Mouse (Mus musculus): Measurements from ENCODE around the gene Ddah1. TPM values are rescaled to one million over a fixed set of nuclear protein-coding genes. Genes with fewer than 3 reads are reported as not detected.

The Ddah1 gene
- polyA plus RNA-seq, 1 experiment from 2014 or later: 53.5 TPM

GRCm38 (mm10) chr3:145822201-145822600, 63.7 kb downstream of the Ddah1 start:
- Histone ChIP-seq H3K27ac (no peak overlapping the region), H3K4me1 (replicated peaks) (peaks cover 15% of the 10 kb centered on the region), H3K4me2 (replicated peaks) (no peak overlapping the region), H3K9ac (no peak overlapping the region), H3K36me3 (no peaks in the 10 kb centered on the region), H3K9me3 (no peaks in the 10 kb centered on the region), H3K4me3 (replicated peaks) (no peak overlapping the region), H3K27me3 (replicated peaks) (no peaks in the 10 kb centered on the region)
- WGBS: 70% methylated on average over 4 of the region's 4 CpGs
- ATAC-seq: no peak

DNA sequence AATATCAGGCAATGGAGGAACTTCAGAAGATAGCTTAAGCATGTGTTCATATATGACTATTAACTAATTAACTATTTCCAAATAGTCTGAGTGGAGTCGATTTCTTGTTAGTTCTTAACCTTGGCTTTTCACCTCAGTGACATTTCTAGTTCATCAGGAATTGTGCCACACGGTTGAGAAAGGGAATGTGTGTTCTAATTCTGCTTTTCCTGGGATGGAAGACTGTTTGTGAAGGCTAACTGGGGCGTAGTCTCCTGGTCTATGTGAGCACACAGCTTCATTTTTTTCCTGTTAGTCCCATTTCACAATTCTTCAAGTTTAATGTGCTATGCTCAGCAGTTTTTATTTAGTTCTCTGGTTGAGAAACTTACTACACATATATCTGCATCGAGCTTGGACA, 65.2 kb downstream of the Ddah1 start:
- ATAC-seq: no peak
- no peaks in the 10 kb centered on the region for H3K27me3 ChIP-seq (replicated peaks)

DNA sequence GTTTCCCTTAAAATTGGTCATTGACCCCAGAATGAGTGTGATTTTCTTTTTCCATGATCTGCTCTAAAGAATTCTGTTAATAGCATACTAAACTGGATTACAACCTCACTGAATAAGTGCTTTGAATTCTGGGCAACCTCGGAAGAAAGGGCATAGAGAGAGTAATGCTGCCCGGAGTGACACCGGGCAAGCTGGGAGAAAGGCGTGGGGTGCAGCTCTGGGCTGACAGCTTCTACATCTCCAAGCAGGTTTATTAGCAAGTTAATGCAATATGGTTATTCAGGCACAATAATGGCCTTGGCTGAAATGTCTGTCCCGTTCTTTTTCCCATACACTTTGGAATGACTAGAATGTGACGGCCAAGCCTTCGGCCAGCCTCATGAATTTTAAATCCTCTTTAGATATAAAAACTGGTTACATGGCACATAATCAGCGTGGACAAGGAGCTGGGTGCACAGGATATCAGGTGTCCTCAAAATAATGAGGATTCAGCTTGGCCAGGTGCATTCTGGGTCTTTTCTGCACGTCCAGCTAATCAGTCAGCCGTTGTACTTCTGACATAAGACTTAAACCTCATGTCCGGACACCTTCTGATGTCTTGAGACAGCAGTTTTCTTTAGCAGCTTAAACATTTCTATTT, 67.1 kb downstream of the Ddah1 start:
- WGBS: 83% methylated on average over 11 of the region's 11 CpGs
- no peak overlapping the region for H3K27ac ChIP-seq
- H3K4me3 ChIP-seq (replicated peaks): no peak overlapping the region
- no peak overlapping the region for H3K9ac ChIP-seq
- H3K36me3 ChIP-seq: no peaks in the 10 kb centered on the region
- peaks cover 12% of the 10 kb centered on the region for H3K4me1 ChIP-seq (replicated peaks)
- no peaks in the 10 kb centered on the region for H3K27me3 ChIP-seq (replicated peaks)
- no peak overlapping the region for H3K4me2 ChIP-seq (replicated peaks)
- H3K9me3 ChIP-seq: no peaks in the 10 kb centered on the region
- no peak for ATAC-seq

More for the DNA sequence above, 65.2 kb downstream of the Ddah1 start:
- no peak overlapping the region for H3K4me2 ChIP-seq (replicated peaks)
- no peaks in the 10 kb centered on the region for H3K9me3 ChIP-seq
- no peak overlapping the region for H3K9ac ChIP-seq
- peaks cover 20% of the 10 kb centered on the region for H3K4me1 ChIP-seq (replicated peaks)
- no peak overlapping the region for H3K4me3 ChIP-seq (replicated peaks)
- WGBS: 79% methylated on average over 4 of the region's 4 CpGs
- H3K36me3 ChIP-seq: no peaks in the 10 kb centered on the region
- no peak overlapping the region for H3K27ac ChIP-seq

DNA sequence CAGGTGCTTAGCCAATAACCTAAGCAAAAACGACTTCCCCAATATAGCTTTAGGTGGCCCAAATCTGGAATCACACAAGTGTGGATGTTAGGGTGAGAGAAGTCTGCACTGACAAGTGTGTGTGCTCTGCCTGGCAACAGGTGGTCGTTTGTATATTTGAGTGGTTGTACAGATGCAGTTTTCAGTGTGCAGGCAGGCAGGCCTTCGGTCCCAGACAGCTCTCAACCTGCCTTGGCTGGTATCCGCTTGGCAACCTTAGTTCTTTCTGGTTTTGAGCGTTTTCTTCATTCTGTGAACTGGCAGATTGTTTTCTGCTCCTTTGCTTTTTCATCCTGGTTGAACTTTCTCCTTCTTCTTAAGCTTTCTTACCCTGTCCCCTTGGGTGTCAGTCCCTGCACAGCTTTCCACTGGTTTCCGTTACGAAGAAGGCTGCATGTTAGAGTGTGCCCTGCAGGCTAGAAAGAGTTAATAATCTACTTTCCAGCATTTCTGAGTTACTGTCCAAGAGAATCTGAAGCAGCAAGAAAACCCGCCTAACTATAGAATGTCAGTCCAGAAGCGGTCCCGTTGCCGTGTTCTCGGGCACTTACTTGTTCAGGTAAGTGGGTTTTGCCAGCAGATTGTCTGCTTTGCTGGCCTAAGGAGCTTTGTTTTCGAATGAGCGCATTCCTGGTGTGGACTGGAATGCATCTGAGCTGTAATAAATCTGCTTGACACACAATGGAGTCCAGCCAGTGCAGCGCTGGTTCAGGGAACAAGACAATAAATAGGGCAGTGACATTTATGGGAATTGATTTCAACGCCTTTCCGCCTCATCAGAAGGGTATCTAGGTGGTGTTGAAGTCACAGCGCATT, 68.9 kb downstream of the Ddah1 start:
- Histone ChIP-seq H3K36me3 (no peaks in the 10 kb centered on the region), H3K27ac (no peak overlapping the region), H3K4me2 (replicated peaks) (peak overlapping the region; percentile 51), H3K9ac (no peak overlapping the region), H3K4me3 (replicated peaks) (no peak overlapping the region), H3K4me1 (replicated peaks) (peaks cover 10% of the 10 kb centered on the region), H3K9me3 (no peaks in the 10 kb centered on the region), H3K27me3 (replicated peaks) (no peaks in the 10 kb centered on the region)
- ATAC-seq: peak; percentile 80
- WGBS: 24% methylated on average over 18 of the region's 18 CpGs

DNA sequence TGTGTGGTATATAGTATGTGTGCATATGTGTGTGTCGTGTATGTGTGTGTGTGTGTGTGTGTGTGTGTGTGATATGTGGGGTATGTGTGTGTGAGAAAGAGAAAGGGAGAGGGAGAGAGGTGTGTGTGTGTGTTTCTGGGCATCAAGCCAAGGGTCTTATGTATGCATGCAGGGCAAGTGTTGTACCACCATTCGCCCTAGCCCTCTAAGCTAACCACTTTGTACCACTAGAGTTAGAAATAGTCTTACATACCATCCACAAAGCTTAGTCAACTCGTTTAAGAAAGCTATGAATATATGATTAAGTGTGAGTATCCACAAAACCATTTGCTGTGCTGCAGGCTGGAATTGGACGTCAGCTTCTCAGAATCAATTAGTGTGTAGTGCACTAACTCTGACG, 70.4 kb downstream of the Ddah1 start:
- WGBS: 73% methylated on average over 5 of the region's 5 CpGs

GRCm38 (mm10) chr3:145833948-145834538, 75.6 kb downstream of the Ddah1 start:
- no peak overlapping the region for H3K4me3 ChIP-seq (replicated peaks)
- 0 out of 2 replicates have a peak, but pooled peaks cover 6% of the 10 kb centered on the region for H3K4me1 ChIP-seq (replicated peaks)
- ATAC-seq: no peak
- no peaks in the 10 kb centered on the region for H3K27me3 ChIP-seq (replicated peaks)
- no peaks in the 10 kb centered on the region for H3K9me3 ChIP-seq
- H3K9ac ChIP-seq: no peak overlapping the region
- no peak overlapping the region for H3K4me2 ChIP-seq (replicated peaks)
- WGBS: 27% methylated on average over 8 of the region's 8 CpGs
- no peak overlapping the region for H3K27ac ChIP-seq
- H3K36me3 ChIP-seq: no peaks in the 10 kb centered on the region

More for the DNA sequence above, 70.4 kb downstream of the Ddah1 start:
- H3K4me3 ChIP-seq (replicated peaks): no peak overlapping the region
- H3K9ac ChIP-seq: no peak overlapping the region
- peaks cover 16% of the 10 kb centered on the region for H3K4me1 ChIP-seq (replicated peaks)
- no peaks in the 10 kb centered on the region for H3K36me3 ChIP-seq
- ATAC-seq: no peak
- H3K9me3 ChIP-seq: no peaks in the 10 kb centered on the region
- no peak overlapping the region for H3K27ac ChIP-seq
- no peak overlapping the region for H3K4me2 ChIP-seq (replicated peaks)
- H3K27me3 ChIP-seq (replicated peaks): no peaks in the 10 kb centered on the region

DNA sequence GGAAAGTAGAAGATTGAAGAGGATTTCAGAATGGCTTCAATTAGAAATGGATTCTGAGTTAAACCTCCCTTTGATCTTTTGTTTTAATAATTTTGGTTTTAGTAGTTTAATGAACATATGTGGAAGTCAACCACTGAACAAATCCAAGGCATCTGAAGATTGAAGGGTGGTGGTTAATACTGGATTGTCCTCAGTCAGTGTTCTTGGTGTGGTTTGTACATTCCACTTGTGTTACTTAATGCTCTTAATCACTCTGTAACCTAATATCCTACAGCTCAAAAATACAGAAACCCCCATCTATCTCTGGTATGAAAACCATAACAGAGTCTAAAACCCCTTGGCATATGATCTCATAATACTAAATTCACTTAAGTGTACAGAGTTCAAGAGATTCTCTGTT, 79.8 kb downstream of the Ddah1 start:
- ATAC-seq: no peak
- H3K4me2 ChIP-seq (replicated peaks): no peak overlapping the region
- H3K4me3 ChIP-seq (replicated peaks): no peak overlapping the region
- H3K27me3 ChIP-seq (replicated peaks): no peaks in the 10 kb centered on the region
- H3K9ac ChIP-seq: no peak overlapping the region
- H3K9me3 ChIP-seq: no peaks in the 10 kb centered on the region
- 0 out of 2 replicates have a peak, but pooled peaks cover 5% of the 10 kb centered on the region for H3K4me1 ChIP-seq (replicated peaks)
- no peak overlapping the region for H3K27ac ChIP-seq
- no peaks in the 10 kb centered on the region for H3K36me3 ChIP-seq

GRCm38 (mm10) chr3:145841961-145842710, 83.7 kb downstream of the Ddah1 start:
- WGBS: 69% methylated on average over 12 of the region's 12 CpGs
- no peaks in the 10 kb centered on the region for H3K9me3 ChIP-seq
- no peak overlapping the region for H3K4me2 ChIP-seq (replicated peaks)
- H3K27ac ChIP-seq: no peak overlapping the region
- no peaks in the 10 kb centered on the region for H3K27me3 ChIP-seq (replicated peaks)
- no peak for ATAC-seq
- H3K9ac ChIP-seq: no peak overlapping the region
- no peaks in the 10 kb centered on the region for H3K4me1 ChIP-seq (replicated peaks)
- no peaks in the 10 kb centered on the region for H3K36me3 ChIP-seq
- H3K4me3 ChIP-seq (replicated peaks): no peak overlapping the region

- Histone ChIP-seq H3K27me3 (replicated peaks) (no peaks in the 10 kb centered on the region), H3K27ac (no peak overlapping the region), H3K4me3 (replicated peaks) (no peak overlapping the region), H3K9me3 (no peaks in the 10 kb centered on the region), H3K9ac (no peak overlapping the region), H3K4me1 (replicated peaks) (no peaks in the 10 kb centered on the region), H3K4me2 (replicated peaks) (no peak overlapping the region), H3K36me3 (no peaks in the 10 kb centered on the region)
- WGBS: 92% methylated on average over 3 of the region's 3 CpGs
- ATAC-seq: no peak
These were observed 85.4 kb downstream of the Ddah1 start for GRCm38 (mm10) chr3:145843836-145844235.

- H3K27me3 ChIP-seq (replicated peaks): no peaks in the 10 kb centered on the region
- ATAC-seq: no peak
- 79% methylated on average over 3 of the region's 3 CpGs for WGBS
- H3K4me3 ChIP-seq (replicated peaks): no peak overlapping the region
- no peak overlapping the region for H3K4me2 ChIP-seq (replicated peaks)
- no peaks in the 10 kb centered on the region for H3K9me3 ChIP-seq
- H3K36me3 ChIP-seq: no peaks in the 10 kb centered on the region
- H3K27ac ChIP-seq: no peak overlapping the region
- no peak overlapping the region for H3K9ac ChIP-seq
- no peaks in the 10 kb centered on the region for H3K4me1 ChIP-seq (replicated peaks)
These were observed 86.4 kb downstream of the Ddah1 start for GRCm38 (mm10) chr3:145844891-145845290.

DNA sequence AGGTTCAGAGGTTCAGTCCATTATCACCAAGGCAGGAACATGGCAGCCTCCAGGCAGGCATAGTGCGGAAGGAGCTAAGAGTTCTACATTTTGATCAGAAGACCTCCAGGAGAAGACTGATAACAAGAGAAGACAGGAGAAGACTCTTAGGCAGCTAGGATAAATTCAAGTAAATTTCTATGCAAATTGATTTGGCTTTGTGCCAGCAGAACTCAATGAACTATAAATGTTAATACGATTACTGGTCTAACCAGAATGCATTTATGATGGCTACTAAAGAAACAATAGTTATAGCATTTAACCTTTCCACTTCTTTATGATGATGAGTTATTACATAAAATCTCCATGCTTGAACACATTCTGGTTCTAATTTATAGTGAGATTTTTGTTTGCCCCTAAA, 87.8 kb downstream of the Ddah1 start:
- Histone ChIP-seq H3K4me2 (replicated peaks) (no peak overlapping the region), H3K27me3 (replicated peaks) (no peaks in the 10 kb centered on the region), H3K9me3 (no peaks in the 10 kb centered on the region), H3K9ac (no peak overlapping the region), H3K4me1 (replicated peaks) (no peaks in the 10 kb centered on the region), H3K36me3 (no peaks in the 10 kb centered on the region), H3K4me3 (replicated peaks) (no peak overlapping the region), H3K27ac (no peak overlapping the region)
- WGBS: 86% methylated on average over 2 of the region's 2 CpGs
- no peak for ATAC-seq

DNA sequence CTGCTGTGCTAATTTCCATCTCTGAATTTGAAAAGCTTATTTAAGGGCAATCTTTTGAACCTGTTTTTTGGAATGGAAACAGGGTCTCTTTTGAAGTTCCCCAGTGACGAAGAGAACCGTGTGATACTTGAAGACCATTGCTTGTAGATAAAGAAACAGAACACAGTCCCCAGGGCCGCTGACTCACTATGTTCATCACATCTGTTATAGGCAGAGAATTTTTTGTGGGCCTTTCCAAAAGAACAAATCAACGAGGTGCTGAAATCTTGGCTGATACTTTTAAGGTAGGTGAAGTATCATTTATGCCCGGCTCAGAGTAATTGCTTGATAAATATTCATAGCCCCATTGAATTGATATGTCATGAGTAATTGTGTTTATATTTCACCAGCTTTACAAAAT, 93.6 kb downstream of the Ddah1 start:
- Histone ChIP-seq H3K36me3 (no peaks in the 10 kb centered on the region), H3K4me2 (replicated peaks) (no peak overlapping the region), H3K9ac (no peak overlapping the region), H3K4me3 (replicated peaks) (no peak overlapping the region), H3K27ac (no peak overlapping the region), H3K27me3 (replicated peaks) (no peaks in the 10 kb centered on the region), H3K4me1 (replicated peaks) (no peaks in the 10 kb centered on the region), H3K9me3 (no peaks in the 10 kb centered on the region)
- 85% methylated on average over 5 of the region's 5 CpGs for WGBS
- no peak for ATAC-seq

Measured in intestine, embryonic 15.5 days (tissue).